Mouse (Mus musculus) stomach, adult 2 months (tissue): ENCODE data around the gene 4930438A08Rik. TPM values are rescaled to one million over a fixed set of nuclear protein-coding genes. Genes with fewer than 3 reads are reported as not detected.

Experiments
- polyA plus RNA-seq: library from polyadenylated mRNA; depleted of rRNA; stranded (reverse); fragments of >200 nt; gene quantifications from 2 replicates; pipeline ENCODE4 v1.2.3, GENCODE M21; 2012; rRNA removed

The 4930438A08Rik gene
- polyA plus RNA-seq = 2.7 and 4.2 TPM in 2 replicates

GRCm38 (mm10) chr11:58274572-58274971 lies at the start of gene 4930438A08Rik:
TSS of gene 4930438A08Rik (plus strand) at chr11:58274799.

DNA sequence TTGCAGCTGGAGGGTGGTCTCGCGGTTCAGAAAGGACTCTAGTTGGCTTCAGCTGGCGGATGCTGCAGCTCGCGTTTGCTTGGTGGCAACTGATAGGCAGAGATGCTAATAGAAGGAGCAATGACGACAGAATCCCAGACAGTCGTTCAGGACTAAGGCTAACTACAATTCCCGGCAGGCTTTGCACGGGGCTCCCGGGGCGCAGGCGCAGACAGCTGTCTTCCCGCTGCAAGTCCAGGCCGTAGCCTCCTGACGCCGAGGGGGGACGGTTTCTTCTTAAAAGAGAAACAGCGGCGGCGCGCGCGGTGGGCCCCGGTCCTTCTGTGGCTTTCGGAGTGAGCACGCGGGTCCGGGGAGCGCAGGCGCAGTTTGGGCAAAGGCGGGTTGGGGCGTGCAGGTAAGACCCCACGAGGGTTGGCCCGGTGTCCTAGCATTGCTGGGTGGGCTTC lies 32.3 kb downstream of the 4930438A08Rik start, which contains the start of gene Zfp692:
Gene Zfp692, plus strand, starts transcription at position 210 of the 449 bp plus-strand sequence.

DNA sequence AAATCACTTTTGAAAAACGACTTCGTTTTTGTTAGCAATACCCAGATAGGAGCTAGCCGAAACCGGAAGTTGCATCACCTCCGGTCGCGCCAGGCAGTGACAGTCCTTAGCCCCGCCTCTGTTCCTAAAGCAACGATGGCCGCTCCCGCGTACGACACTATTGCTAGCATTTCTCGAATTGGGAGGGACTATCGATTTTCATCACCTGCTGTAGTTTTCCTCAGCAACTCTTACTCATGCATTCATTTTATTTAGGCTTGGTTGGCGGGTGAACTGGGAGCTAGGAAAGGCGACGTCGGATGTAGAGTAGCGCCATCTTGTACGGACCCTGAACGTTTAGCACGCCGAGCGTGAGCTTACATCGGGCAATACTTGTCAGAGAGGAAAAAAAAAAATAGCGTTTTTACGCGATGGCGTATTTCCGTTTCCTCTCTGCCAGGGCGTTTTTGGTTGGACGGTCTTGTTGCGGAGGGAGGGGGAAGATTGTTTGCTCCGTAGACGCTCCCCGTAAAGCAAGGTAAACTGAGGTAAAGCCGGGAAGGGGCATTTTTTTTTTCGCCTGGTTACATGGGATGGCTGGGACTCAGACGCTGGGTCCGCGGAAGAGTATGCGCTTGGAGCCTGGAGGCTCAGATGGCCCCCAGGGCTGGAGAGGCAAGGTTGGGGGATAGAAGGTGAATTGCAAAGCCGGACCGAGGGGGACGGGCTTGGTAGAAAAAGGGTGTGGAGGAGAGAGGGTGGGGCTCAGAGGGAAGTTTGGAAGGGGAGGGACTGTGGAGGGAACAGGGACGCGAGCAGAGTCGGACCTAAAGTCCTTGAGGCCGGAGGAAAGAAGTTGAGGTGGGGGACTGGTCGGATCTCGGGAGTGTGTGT lies 55.9 kb downstream of the 4930438A08Rik start, which contains the start of the genes Zfp672 and Sh3bp5l:
Gene Zfp672, minus strand, starts transcription at position 64 of the 873 bp plus-strand sequence.
Gene Sh3bp5l, plus strand, starts transcription at position 449 of the 873 bp plus-strand sequence.

Other genes with a start within 250 kb of the 4930438A08Rik start
- 0.08 and 0.09 TPM in 2 replicates for gene Gm12248, start 181.7 kb upstream of the 4930438A08Rik start, polyA plus RNA-seq
- gene Cnot8, start 170.6 kb upstream of the 4930438A08Rik start, polyA plus RNA-seq = 10.4 TPM in 2 replicates
- 1.8 and 2.2 TPM in 2 replicates for gene Gemin5, start 106.3 kb upstream of the 4930438A08Rik start, polyA plus RNA-seq
- 11.1 and 15.2 TPM in 2 replicates for gene Mrpl22, start 103.1 kb upstream of the 4930438A08Rik start, polyA plus RNA-seq
- gene Igtp, start 75.2 kb upstream of the 4930438A08Rik start, polyA plus RNA-seq = 2.3 and 2.6 TPM in 2 replicates
- gene Irgm2, start 75.2 kb upstream of the 4930438A08Rik start, polyA plus RNA-seq = 2.2 and 2.5 TPM in 2 replicates
- 22.2 TPM in 2 replicates for gene Zfp692, start 32.3 kb downstream of the 4930438A08Rik start, polyA plus RNA-seq
- gene Zfp672, start 55.5 kb downstream of the 4930438A08Rik start, polyA plus RNA-seq = 18.4 and 22.9 TPM in 2 replicates
- 23.9 and 26.6 TPM in 2 replicates for gene Sh3bp5l, start 55.9 kb downstream of the 4930438A08Rik start, polyA plus RNA-seq
- 1,164 and 1,262 TPM in 2 replicates for gene Lypd8, start 104.2 kb downstream of the 4930438A08Rik start, polyA plus RNA-seq
- not detected in 2 replicates for gene 1810065E05Rik, start 146.3 kb downstream of the 4930438A08Rik start, polyA plus RNA-seq
- gene Gm12253, start 157.8 kb downstream of the 4930438A08Rik start, polyA plus RNA-seq = not detected in 2 replicates
- not detected in 2 replicates for gene Lypd9, start 178.1 kb downstream of the 4930438A08Rik start, polyA plus RNA-seq
- not detected in 2 replicates for gene Olfr30, start 187.5 kb downstream of the 4930438A08Rik start, polyA plus RNA-seq
- not detected in 2 replicates for gene Olfr332, start 217.8 kb downstream of the 4930438A08Rik start, polyA plus RNA-seq
- not detected in 2 replicates for gene Olfr331, start 227.8 kb downstream of the 4930438A08Rik start, polyA plus RNA-seq